Mouse (Mus musculus) stomach, embryonic 16.5 days (tissue): Measurements from ENCODE around the gene Mbd4. TPM values are rescaled to one million over a fixed set of nuclear protein-coding genes. Genes with fewer than 3 reads are reported as not detected.
"Not testable (repeated sequence)": the region's sequence is repeated elsewhere in the genome, so short reads cannot be mapped to it uniquely, and the experiment has no call there.

Source experiments
- ATAC-seq: fragments of 200-750 bp; cut with Nextera tagmentation; 2 replicates; pipeline ENCODE4 v1.8.0; 2017; ENCODE audit warnings: moderate number of reproducible peaks, moderate TSS enrichment; ENCODE audit not compliant: insufficient read depth, low FRiP score
- H3K27ac ChIP-seq: fragments of 300-500 bp; sonication (generic); 2 replicates; pipeline ENCODE4 v1.5.1; 2014; ENCODE audit warnings: low read length
- H3K27me3 ChIP-seq: fragments of 300-500 bp; sonication (generic); 2 replicates; pipeline ENCODE4 v1.6.1; 2014; ENCODE audit warnings: low read length, control low read depth, mixed read lengths; ENCODE audit not compliant: control insufficient read depth, insufficient read depth
- H3K36me3 ChIP-seq: fragments of 300-500 bp; sonication (generic); 2 replicates; pipeline ENCODE4 v1.6.1; 2014; ENCODE audit warnings: low read length; ENCODE audit not compliant: control insufficient read depth, insufficient read depth
- H3K4me1 ChIP-seq: fragments of 300-500 bp; sonication (generic); 2 replicates; pipeline ENCODE4 v1.6.1; 2014; ENCODE audit warnings: low read length, control low read depth, mixed read lengths; ENCODE audit not compliant: control insufficient read depth, insufficient read depth
- H3K4me2 ChIP-seq: fragments of 300-500 bp; sonication (generic); 2 replicates; pipeline ENCODE4 v1.6.1; 2014; ENCODE audit warnings: low read depth, low read length, mixed read lengths
- H3K4me3 ChIP-seq: fragments of 300-500 bp; sonication (generic); replicated peaks from 2 replicates; pipeline ENCODE4 v1.5.1; 2014; ENCODE audit warnings: mild to moderate bottlenecking, low read length
- H3K9ac ChIP-seq: fragments of 300-500 bp; sonication (generic); 2 replicates; pipeline ENCODE4 v1.6.1; 2014; ENCODE audit warnings: low read length
- H3K9me3 ChIP-seq: fragments of 300-500 bp; sonication (generic); replicated peaks from 2 replicates; pipeline ENCODE4 v1.6.1; 2016; ENCODE audit warnings: low read length, control low read depth; ENCODE audit not compliant: control insufficient read depth
- WGBS: fragments of 180-500 bp; shearing (Covaris S2); extraction: QIAGEN DNeasy Blood & Tissue Kit; methylation state at CpG from one replicate; pipeline ENCODE4 v1.1.7; 2014; 5-methylcytosine and 5-hydroxymethylcytosine counted together
- polyA plus RNA-seq: library from polyadenylated mRNA; unstranded; fragments of >200 nt; fragmentation: Nextera tagmentation; extraction: Ambion mirVana; gene quantifications from 2 replicates; pipeline ENCODE4 v1.2.1, GENCODE M21; 2015

Gene Mbd4
- polyA plus RNA-seq, 1 experiment from 2014 or later, result 14.9 TPM

- H3K9ac ChIP-seq, H3K4me3 ChIP-seq, H3K27ac ChIP-seq, ATAC-seq, H3K36me3 ChIP-seq, H3K9me3 ChIP-seq, H3K4me2 ChIP-seq, H3K27me3 ChIP-seq, H3K4me1 ChIP-seq: not testable (repeated sequence)
- no CpG with 5 or more reads among the region's 3 CpGs for WGBS
These were observed 18.1 kb upstream of the Mbd4 start for GRCm38 (mm10) chr6:115871318-115871717.

DNA sequence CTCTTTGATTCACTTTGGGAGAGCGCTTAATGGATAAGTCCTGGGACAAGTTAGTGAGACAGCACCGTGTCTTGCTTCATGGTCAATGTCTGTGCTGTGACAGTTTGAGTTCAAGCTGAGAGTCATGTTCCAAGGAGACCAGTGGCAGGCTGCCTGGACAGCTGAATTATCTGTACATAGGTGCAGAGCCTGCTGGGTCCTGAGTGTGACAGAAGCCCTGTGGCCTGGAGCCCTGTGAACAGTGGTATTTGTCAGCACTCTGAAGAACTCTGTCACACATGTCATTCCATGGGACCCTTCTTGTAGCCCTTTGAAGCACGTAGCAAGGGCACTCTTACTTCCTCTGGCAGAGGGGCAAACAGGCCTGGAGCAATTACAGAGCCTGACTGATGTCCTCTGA, 14.0 kb upstream of the Mbd4 start:
- no CpG with 5 or more reads among the region's 3 CpGs for WGBS

GRCm38 (mm10) chr6:115865246-115865645, 12.1 kb upstream of the Mbd4 start:
- ATAC-seq, result no peak
- Histone ChIP-seq H3K27ac (no peak overlapping the region), H3K4me1 (peaks cover 27% of the 10 kb centered on the region), H3K9ac (no peak overlapping the region), H3K4me2 (no peak overlapping the region), H3K4me3 (no peak overlapping the region), H3K9me3 (no peaks in the 10 kb centered on the region), H3K27me3 (no peaks in the 10 kb centered on the region), H3K36me3 (no peaks in the 10 kb centered on the region)
- whole genome bisulfite sequencing, result 92% methylated on average over 4 of the region's 4 CpGs

More for the DNA sequence above, 14.0 kb upstream of the Mbd4 start:
- not testable (repeated sequence) for H3K36me3 ChIP-seq, H3K4me2 ChIP-seq, H3K27me3 ChIP-seq, H3K27ac ChIP-seq, H3K4me3 ChIP-seq, ATAC-seq, H3K9me3 ChIP-seq, H3K9ac ChIP-seq
- peaks cover 18% of the 10 kb centered on the region for H3K4me1 ChIP-seq

DNA sequence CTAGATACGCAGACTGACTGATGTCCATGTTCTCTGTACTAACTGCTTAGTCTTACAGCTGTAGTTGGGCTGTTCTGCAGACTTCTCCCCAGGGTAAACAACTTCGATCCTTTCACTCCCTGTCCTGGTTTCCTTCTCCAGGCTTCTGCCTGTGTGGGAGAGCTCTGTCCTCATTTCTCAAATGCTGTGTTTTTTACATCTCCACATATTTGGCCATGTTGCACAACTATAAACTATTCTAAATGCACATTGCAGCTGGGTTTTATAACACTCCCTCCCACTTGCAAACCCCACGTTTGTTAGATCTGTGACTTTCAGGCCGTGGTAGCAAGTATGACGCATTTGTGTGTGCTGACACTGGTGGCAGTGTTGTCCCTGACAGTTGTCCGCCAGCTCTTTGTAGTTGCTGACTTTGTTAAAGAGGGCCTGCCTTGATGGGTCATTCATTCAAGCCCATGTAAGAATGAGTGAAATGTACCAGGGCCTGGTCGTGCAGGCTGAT, 10.2 kb upstream of the Mbd4 start:
- Histone ChIP-seq H3K27me3 (no peaks in the 10 kb centered on the region), H3K36me3 (no peaks in the 10 kb centered on the region), H3K4me3 (no peak overlapping the region), H3K4me1 (peaks cover 35% of the 10 kb centered on the region), H3K27ac (peak overlapping the region; percentile 92), H3K9me3 (no peaks in the 10 kb centered on the region), H3K4me2 (no peak overlapping the region), H3K9ac (peak overlapping the region; percentile 35; the same call in 1 of the 2 replicates)
- 35% methylated on average over 7 of the region's 7 CpGs for WGBS
- peak; percentile 74 for ATAC-seq

GRCm38 (mm10) chr6:115860027-115860556, 6.9 kb upstream of the Mbd4 start:
- Histone ChIP-seq H3K9ac (no peak overlapping the region), H3K4me3 (no peak overlapping the region), H3K9me3 (no peaks in the 10 kb centered on the region), H3K4me1 (peaks cover 42% of the 10 kb centered on the region), H3K4me2 (no peak overlapping the region), H3K27me3 (no peaks in the 10 kb centered on the region), H3K27ac (peak overlapping the region; percentile 7), H3K36me3 (no peaks in the 10 kb centered on the region)
- WGBS, result 31% methylated on average over 7 of the region's 7 CpGs
- ATAC-seq, result peak; percentile 32; the same call in 1 of the 2 replicates

DNA sequence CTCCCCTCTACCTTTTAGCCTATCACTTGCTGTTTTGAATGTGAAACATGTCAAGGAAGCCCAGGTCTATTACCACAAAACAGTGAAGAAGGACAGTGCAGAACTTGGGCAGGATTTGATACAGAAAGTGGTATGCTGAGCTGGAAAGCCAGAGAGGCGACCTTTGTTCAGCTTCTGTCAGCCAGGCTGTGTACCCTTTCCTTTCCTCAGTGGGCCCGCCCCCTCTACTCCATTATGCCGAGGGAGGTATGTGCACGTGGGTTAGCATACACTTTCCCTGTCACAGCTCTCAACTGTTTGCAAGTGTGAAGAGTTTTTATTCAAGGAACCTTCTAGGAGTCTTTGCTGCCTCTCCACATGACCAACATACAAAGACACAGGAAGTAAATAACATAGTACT, 6.1 kb upstream of the Mbd4 start:
- Histone ChIP-seq H3K4me2 (no peak overlapping the region), H3K4me3 (no peak overlapping the region), H3K27ac (peak overlapping the region; percentile 44; the same call in 1 of the 2 replicates), H3K4me1 (peaks cover 39% of the 10 kb centered on the region), H3K9me3 (no peaks in the 10 kb centered on the region), H3K9ac (0 out of 2 replicates have a peak overlapping the region, but pooled peaks have one; percentile 24), H3K27me3 (no peaks in the 10 kb centered on the region), H3K36me3 (no peaks in the 10 kb centered on the region)
- whole genome bisulfite sequencing, result 30% methylated on average over 4 of the region's 4 CpGs
- ATAC-seq, result no peak

- no peaks in the 10 kb centered on the region for H3K36me3 ChIP-seq
- no peak overlapping the region for H3K4me2 ChIP-seq
- peaks cover 30% of the 10 kb centered on the region for H3K4me1 ChIP-seq
- H3K4me3 ChIP-seq, result no peak overlapping the region
- peak overlapping the region; percentile 36; the same call in 1 of the 2 replicates for H3K9ac ChIP-seq
- WGBS, result 43% methylated on average over 4 of the region's 4 CpGs
- no peaks in the 10 kb centered on the region for H3K9me3 ChIP-seq
- H3K27ac ChIP-seq, result peak overlapping the region; percentile 81
- peak; percentile 18; the same call in 1 of the 2 replicates for ATAC-seq
- no peaks in the 10 kb centered on the region for H3K27me3 ChIP-seq
These were observed 3.2 kb upstream of the Mbd4 start for GRCm38 (mm10) chr6:115856361-115856745.

- Histone ChIP-seq H3K4me1 (peaks cover 30% of the 10 kb centered on the region), H3K4me3 (no peak overlapping the region), H3K9me3 (no peaks in the 10 kb centered on the region), H3K4me2 (no peak overlapping the region), H3K27me3 (no peaks in the 10 kb centered on the region), H3K27ac (peak overlapping the region; percentile 81), H3K36me3 (no peaks in the 10 kb centered on the region), H3K9ac (no peak overlapping the region)
- ATAC-seq, result no peak
- 70% methylated on average over 3 of the region's 3 CpGs for WGBS
These were observed 2.7 kb upstream of the Mbd4 start for GRCm38 (mm10) chr6:115855733-115856360.

DNA sequence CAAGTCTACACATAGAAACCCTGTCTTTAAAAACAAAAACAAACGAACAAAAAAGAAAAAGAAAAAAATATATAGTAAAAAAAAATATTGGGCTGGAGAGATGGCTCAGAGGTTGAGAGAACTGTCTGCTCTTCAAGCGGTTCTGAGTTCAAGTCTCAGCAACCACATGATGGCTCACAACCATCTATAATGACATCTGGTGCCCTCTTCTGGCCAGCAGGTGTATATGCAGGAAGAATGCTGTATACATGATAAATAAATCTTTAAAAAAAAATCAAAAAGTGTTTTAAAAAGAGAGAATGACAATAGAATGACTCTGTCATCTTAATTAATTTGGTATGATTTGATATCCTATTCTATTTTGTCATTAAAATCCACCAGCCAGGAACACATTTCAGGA, 1.3 kb upstream of the Mbd4 start:
- H3K4me2 ChIP-seq, result no peak overlapping the region
- H3K27me3 ChIP-seq, result no peaks in the 10 kb centered on the region
- H3K9me3 ChIP-seq, result no peaks in the 10 kb centered on the region
- H3K27ac ChIP-seq, result no peak overlapping the region
- ATAC-seq, result no peak
- 73% methylated on average over 2 of the region's 2 CpGs for WGBS
- no peak overlapping the region for H3K4me3 ChIP-seq
- no peak overlapping the region for H3K9ac ChIP-seq
- 0 out of 2 replicates have a peak, but pooled peaks cover 5% of the 10 kb centered on the region for H3K36me3 ChIP-seq
- H3K4me1 ChIP-seq, result peaks cover 22% of the 10 kb centered on the region
